Mouse (Mus musculus) forebrain, embryonic 13.5 days (tissue): Measurements from ENCODE around the gene B4galt1. TPM values are rescaled to one million over a fixed set of nuclear protein-coding genes. Genes with fewer than 3 reads are reported as not detected.

Source experiments
- microRNA-seq: library from miRNA; unstranded; fragments of <30 nt; microRNA quantifications from one replicate; pipeline ENCODE4, GENCODE M21; 2016
- polyA plus RNA-seq: library from polyadenylated mRNA; unstranded; fragments of >200 nt; fragmentation: Nextera tagmentation; extraction: Ambion mirVana; gene quantifications from 2 replicates; pipeline ENCODE4 v1.2.1, GENCODE M21; 2015

B4galt1 gene
- polyA plus RNA-seq, 1 experiment from 2014 or later, result 7.8 TPM

Small RNA genes lying within 50 kb of the gene (microRNA-seq; reads per million reads assigned to microRNA genes)
- gene Gm24112 (not detected), gene Gm25931 (not detected), gene Mir5123 (not detected)

Other genes starting within 250 kb of the B4galt1 start
- gene Aptx, start 150.8 kb downstream of the B4galt1 start, polyA plus RNA-seq, result 54.0 and 58.6 TPM in 2 replicates
- gene Dnaja1, start 131.9 kb downstream of the B4galt1 start, polyA plus RNA-seq, result 726 and 745 TPM in 2 replicates
- 165 and 180 TPM in 2 replicates for gene Smu1, start 96.1 kb downstream of the B4galt1 start, polyA plus RNA-seq
- gene Spink4, start 66.0 kb upstream of the B4galt1 start, polyA plus RNA-seq, result not detected in 2 replicates
- gene Bag1, start 94.3 kb upstream of the B4galt1 start, polyA plus RNA-seq, result 185 and 207 TPM in 2 replicates
- 169 and 179 TPM in 2 replicates for gene Chmp5, start 94.4 kb upstream of the B4galt1 start, polyA plus RNA-seq
- gene Nfx1, start 116.9 kb upstream of the B4galt1 start, polyA plus RNA-seq, result 96.9 and 106 TPM in 2 replicates
- not detected in 2 replicates for gene Aqp7, start 194.1 kb upstream of the B4galt1 start, polyA plus RNA-seq
- 0.10 TPM in 1 of 2 replicates, not detected in the other for gene Aqp3, start 244.2 kb upstream of the B4galt1 start, polyA plus RNA-seq